Mouse (Mus musculus): ENCODE measurements around the gene Tmem30b.
"Not testable (repeated sequence)": the region's sequence is repeated elsewhere in the genome, so short reads cannot be mapped to it uniquely, and the experiment has no call there.

Tmem30b gene

DNA sequence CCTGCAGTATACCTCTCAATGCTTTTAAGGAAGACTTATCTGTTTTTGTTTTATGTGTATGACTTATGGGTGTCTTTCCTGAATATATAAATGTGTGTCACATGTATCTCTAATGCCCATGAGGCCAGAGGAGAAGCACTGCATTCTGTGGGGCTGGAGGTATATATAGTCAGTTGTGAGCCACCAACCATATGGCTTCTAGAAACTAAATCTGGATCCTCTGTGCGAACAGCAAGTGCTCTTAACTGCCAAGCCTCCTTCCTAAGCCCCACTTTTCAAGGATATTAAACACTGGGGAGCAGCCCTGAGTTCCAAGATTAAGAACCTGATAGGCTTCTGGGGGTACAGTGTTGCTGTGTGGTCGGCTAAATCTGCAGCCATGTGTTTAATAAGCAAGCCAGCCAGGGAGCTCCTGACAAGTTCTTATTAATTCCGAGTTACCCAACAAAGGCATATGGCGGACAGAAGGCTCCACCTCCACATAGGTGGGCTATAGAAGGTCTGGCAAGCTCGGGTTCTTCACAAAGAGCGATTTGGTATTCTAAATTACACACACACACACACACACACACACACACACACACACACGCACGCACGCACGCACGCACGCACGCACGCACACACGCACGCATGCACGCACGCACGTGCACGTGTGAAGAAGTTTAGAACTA lies 12.5 kb upstream of the Tmem30b start:
- no peak for DNase-seq (ENCODE audit: inconsistent ontology term)

GRCm38 (mm10) chr12:73554155-73554554 lies 8.0 kb upstream of the Tmem30b start:
- DNase-seq (ENCODE audit: inconsistent ontology term): peak; percentile 72

DNA sequence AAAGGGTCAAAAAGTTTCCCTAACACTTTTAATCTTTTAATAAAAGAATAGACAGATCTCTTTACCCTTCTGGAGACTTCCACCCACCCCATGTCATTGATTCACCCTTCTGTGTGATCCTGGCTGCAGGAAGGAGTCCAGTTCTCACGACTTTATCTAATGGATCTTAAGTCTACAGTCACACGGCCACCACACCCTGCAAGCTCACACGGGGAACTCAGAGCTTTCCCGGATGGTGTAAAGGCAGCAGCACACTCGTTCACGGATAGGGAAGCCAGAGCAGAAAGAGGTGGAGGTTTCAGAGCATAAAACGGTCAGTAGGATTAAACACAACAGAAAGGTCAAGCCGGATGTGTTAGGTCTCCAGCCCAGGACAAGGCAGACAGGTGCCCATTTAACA lies 2.1 kb upstream of the Tmem30b start:
- DNase-seq (ENCODE audit: inconsistent ontology term): no peak

- no peak for DNase-seq (ENCODE audit: inconsistent ontology term)
Observed at GRCm38 (mm10) chr12:73547646-73548045, 1.5 kb upstream of the Tmem30b start.

- peak; percentile 32 for DNase-seq (ENCODE audit: inconsistent ontology term)
Observed at GRCm38 (mm10) chr12:73545672-73546085, 513 bp downstream of the Tmem30b start.

DNA sequence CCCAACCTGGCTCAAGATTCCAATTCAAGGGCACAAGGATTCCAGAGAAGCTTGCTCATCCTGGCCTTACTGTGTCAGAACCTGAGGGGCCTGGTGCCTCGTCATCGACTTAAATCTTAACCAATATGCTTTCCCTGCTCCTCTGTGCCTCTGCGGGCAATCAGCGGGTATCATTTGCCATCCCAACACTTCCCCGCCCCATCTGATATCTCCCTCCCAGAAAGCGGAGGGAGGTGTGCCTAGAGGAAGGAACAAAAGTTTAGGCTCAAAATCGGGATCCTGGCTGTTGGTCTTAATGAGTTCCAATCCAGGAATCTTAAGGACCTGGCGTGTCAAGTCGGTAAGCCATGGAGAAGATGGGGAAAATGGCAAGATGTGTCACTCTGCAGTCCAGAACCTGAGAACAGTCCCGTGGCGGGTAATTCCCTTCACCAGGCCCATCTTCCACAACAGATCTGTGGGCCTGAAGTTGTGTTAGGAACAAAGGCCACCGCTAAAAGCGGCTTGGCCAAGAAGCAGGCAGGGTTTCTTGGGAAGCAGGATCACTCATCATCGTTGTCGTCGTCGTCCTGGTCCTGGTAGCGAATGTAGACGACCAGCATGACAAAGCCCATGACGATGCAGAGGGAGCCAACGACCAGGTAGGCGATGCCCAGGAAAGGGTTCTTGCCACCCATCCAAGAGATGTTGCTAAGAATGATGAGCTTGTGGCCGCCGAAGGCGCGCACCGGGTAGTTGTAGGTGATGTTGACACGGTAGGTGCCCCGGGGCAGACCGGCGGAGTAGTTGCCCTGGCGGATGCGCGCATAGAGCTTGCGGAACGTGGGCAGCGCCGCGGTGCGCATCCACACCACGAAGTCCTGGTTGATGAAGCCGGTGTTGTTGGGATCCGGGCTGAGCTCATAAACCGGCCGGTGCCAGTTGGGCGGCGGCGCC lies 1.2 kb downstream of the Tmem30b start:
- no peak for DNase-seq (ENCODE audit: inconsistent ontology term)

DNA sequence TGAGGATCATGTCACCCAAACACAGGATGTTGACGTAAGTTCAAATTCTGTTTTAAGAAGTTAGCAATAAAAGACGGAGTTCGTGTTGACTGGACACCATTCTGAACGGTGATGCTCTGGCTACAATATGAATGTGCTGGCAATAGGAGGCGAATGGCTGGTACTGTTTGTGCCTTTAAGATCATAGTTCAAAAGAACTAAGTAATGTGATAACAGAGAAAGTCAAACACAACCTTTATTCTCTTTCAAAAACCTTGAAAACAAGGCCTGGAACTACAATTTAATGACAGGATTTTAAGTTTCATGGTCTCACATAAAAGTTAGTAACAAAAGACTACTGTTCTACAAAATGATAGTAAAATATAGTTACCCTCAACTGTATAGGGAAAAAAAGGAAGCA lies 3.0 kb downstream of the Tmem30b start:
- no peak for DNase-seq (ENCODE audit: inconsistent ontology term)

DNA sequence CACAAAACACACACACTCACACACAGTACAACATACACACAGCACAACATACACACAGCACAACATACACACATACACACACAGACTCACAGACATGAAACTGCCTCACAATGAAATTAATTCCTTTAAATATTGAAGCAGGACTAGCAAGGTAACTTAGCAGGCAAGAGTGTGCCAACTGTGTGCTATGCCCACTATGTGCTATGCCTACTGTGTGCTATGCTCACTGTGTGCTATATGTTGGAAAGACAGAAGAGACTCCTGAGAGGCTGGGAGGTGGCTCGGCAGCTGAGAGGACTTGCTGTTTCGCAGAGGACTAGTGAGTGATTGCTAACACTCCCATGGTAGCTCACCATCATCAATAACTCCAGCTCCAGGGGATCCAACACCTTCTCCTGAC lies 5.8 kb downstream of the Tmem30b start:
- DNase-seq (ENCODE audit: inconsistent ontology term): no peak

DNA sequence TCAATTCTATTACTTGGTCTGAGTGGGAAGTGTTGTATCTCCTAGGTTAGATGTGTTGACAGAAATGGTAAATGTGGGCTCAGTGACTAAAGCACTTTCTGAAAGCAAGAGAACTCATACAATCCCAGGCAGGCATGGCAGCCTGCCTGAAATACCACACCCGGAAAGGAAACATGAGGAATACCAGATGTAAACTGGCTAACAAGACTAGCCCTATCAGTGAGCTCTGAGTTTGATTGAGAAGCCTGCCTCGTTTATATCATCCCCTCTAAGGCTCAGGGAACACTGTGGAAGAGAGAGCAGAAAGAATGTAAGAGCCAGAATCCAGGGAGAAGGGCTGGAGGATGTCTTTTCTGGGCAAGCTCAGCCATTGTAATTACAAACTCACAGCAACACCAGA lies 7.0 kb downstream of the Tmem30b start:
- no peak for DNase-seq (ENCODE audit: inconsistent ontology term)

- not testable (repeated sequence) for DNase-seq (ENCODE audit: inconsistent ontology term)
Observed at GRCm38 (mm10) chr12:73538139-73538508, 8.1 kb downstream of the Tmem30b start.

DNA sequence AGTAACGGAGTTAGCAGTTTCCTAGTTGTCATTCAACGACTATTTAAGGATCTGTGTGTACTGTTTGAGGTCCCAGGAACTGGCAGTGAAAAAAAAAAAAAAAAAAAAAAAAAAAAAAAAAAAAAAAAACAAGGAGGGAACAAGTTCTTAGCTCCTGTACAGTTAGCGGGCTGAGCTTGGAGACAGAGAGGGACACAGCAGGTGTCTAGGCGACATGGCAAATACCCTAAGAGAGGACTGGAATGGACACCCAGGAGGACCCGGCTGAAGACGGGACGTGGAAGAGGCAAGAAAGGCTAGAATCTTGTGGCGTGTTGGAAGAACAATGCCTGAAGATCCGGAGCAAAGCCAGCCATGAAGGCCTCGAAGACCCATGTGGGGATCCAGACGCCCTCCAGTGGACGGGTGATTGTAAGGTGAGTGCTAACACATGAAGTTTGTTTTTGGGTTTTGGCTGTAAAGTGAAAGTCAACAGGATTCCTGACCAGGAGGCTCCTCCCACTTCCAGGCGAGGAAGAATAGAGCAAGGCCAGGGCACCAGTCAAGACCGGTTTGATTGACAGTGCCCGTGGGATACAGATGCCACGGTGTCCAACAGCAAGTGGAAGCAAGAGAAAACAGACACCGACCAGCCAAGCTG lies 8.6 kb downstream of the Tmem30b start:
- peak; percentile 15 for DNase-seq (ENCODE audit: inconsistent ontology term)

DNA sequence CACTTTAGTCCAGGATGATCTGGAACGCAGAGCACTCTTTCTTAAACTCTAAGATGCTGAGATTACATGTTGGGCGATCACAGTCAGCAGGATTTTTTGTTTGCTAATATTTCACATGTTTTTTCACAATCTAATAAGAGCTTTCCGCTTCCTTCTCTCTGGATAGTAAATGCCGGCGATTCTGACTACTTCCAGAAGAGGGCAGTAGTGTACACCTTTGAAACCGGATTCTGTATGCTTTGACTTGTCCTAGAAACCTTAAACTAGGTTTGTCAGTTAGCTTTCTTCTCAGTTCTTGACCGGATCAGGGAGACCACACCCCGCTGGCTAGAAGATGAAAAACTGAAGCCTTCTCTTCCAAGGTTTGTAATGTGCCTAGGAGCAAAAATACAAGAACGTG lies 11.6 kb downstream of the Tmem30b start:
- peak; percentile 38 for DNase-seq (ENCODE audit: inconsistent ontology term)

GRCm38 (mm10) chr12:73531889-73532479 lies 14.2 kb downstream of the Tmem30b start:
- peak; percentile 42 for DNase-seq (ENCODE audit: inconsistent ontology term)

DNA sequence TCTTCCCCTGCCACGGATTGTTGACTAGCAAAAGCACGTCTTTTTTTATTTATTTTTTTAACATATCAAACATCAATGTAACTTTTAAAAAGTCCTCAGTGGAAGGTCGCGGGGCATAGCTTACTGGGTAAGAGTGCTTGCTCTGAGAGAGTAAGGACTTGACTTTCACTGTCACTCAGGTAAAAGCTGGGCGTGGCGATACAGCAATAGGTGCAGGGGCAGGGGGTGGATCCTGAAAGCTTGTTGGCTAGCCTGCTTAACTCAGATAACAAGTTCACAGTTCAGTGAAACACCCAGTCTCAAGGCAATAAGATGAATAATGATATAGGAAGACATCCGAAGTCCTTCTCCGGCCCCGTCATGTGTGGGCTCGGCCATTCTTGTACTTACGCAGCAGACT lies 16.6 kb downstream of the Tmem30b start:
- no peak for DNase-seq (ENCODE audit: inconsistent ontology term)

DNA sequence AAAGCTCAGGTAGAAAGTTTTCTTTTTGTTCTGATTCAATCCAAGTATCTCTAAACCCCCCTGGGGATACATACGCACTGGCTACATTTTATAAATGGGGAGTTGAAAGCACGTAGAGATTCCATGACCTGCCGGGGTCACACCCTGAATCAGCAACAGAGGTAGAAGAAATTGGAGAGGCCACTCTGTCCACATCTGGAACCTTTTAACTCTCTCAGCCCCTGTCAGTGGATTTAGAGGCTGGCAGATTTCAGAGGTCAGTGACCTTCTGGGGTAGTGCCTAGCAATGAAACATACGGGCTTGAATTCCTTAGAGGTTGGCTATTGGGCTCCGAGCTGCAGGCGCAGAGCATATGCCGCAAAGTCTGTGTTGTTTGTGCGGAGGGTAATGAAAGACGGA lies 17.1 kb downstream of the Tmem30b start:
- DNase-seq (ENCODE audit: inconsistent ontology term): no peak

- not testable (repeated sequence) for DNase-seq (ENCODE audit: inconsistent ontology term)
Observed at GRCm38 (mm10) chr12:73528142-73528541, 18.1 kb downstream of the Tmem30b start.

DNA sequence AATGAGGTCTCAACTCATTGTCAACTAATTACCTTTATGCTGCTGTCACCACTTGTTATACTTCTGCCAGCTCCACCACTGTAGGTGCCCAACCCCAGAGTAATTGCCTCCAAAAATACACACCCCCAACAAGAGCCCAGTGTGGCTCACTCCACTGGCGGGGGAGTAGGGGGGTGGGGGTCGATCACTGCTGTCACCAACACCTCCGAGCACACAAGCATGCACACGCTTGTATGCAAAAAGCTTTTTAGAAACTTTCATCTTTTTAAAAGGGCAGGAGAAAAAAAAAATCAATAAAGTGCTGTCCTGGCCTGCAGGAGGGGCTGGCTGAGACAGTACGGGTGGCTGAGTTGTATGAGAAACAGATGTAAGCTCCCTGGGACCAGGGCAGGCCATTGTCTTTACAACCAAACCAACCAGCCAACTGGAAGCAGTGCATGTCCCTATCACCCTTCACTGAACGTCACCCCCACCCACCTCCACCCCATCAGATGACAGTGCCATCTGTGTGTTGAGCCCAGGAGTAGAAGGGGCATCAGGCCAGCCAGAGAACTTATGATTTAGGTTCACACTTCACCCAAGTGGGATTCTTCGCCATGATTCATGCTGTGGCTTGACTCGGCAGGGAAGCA lies 20.8 kb downstream of the Tmem30b start:
- DNase-seq (ENCODE audit: inconsistent ontology term): peak; percentile 89

DNA sequence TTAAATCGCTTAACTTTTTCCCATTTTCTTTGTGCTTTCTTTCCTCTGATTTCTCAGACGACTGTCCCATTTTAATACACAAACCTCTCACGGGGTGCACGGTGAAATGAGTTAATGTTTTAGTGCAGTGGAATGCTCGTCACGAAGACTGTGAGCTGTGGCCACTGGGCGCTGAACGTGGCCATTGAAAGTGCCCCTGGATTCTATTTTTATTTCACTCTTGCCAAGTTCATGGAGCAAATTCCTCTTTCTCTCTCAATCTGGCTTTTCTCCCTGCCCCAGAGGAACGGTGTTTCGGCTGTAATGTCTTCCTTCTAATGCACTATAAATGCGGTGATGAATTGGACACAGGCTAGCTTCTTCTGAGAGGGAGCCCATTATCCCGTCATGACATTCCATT lies 23.1 kb downstream of the Tmem30b start:
- no peak for DNase-seq (ENCODE audit: inconsistent ontology term)

DNA sequence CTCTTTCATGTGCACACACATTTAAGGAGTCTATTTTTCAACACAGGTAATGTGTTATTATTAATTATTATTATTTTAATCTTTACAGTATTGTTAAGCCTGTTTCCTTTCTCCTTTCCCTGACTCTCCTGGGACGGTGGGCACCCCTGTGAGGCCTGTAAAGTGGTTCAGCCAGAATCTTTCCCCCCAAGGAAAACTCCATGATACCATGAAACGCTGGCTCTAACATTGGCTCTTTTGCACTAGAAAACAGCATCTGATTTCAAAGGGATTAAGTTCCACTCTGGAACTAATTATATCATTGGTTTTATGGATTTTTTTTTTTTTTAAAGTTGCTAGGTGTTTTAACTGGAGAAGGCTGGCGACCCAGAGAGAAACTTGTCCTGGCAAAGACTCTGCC lies 24.2 kb downstream of the Tmem30b start:
- DNase-seq (ENCODE audit: inconsistent ontology term): no peak

GRCm38 (mm10) chr12:73521238-73521841 lies 24.9 kb downstream of the Tmem30b start:
- DNase-seq (ENCODE audit: inconsistent ontology term): no peak

DNA sequence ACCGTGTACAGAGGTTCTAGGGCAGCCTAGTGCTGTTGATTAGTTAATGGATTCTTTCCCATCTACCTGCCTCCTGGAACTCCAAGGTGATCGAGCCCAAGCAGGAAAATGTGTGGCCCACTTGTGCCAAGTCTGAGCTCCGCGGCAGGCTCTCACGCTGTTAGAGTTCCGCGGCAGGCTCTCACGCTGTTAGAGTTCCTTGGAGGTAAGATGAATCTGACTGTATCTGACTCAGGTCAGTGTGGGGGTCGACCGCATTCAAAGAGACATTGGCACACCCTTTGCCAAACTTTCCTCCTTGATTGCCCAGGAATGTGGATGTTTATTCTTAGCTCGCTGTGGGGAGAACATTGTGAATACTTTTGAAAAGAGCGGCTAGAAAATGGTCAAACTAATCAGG lies 28.4 kb downstream of the Tmem30b start:
- DNase-seq (ENCODE audit: inconsistent ontology term): peak; percentile 28
